ENCODE assay signal across 8 mouse cellular contexts in genomic region chr3:69316391-69317195, GRCm38 (mm10). TPM values are rescaled to one million over a fixed set of nuclear protein-coding genes. Genes with fewer than 3 reads are reported as not detected.
DNase-seq lines count a peak whose midpoint lies in the region; ATAC-seq and TF ChIP-seq lines count a peak whose summit lies in the region.

Gene Ppm1l (plus strand): TSS chr3:69316861.

- H3K9me3 ChIP-seq in hindbrain, embryonic 11.5 days (ENCODE audit: control insufficient read depth, low read length), result no peaks in the 10 kb centered on the region
- no peaks in the 10 kb centered on the region for H3K9me3 ChIP-seq in lung, embryonic 16.5 days (ENCODE audit: control insufficient read depth, low read length)

- no peaks in the 10 kb centered on the region for H3K27me3 ChIP-seq in hindbrain, embryonic 11.5 days (ENCODE audit: control insufficient read depth, insufficient read depth, low read length)
- peaks cover 8% of the 10 kb centered on the region; the same call in 1 of the 2 replicates for H3K27me3 ChIP-seq in lung, embryonic 16.5 days (ENCODE audit: control insufficient read depth, insufficient read depth, low read depth, low read length)
- peaks cover 6% of the 10 kb centered on the region; the same call in 1 of the 2 replicates for H3K27me3 ChIP-seq in thymus, adult 2 months (ENCODE audit: control insufficient read depth, insufficient read depth, low read length)

- H3K4me3 ChIP-seq in hindbrain, embryonic 11.5 days (ENCODE audit: low read depth, low read length), result peak within 1 kb of the TSS; percentile 79
- H3K4me3 ChIP-seq in lung, embryonic 16.5 days (ENCODE audit: low read length), result peak within 1 kb of the TSS; percentile 90
- H3K4me3 ChIP-seq in thymus, adult 2 months (ENCODE audit: control insufficient read depth, insufficient read depth, low read length), result peak within 1 kb of the TSS; percentile 93

- peak within 1 kb of the TSS; percentile 92 for H3K9ac ChIP-seq in hindbrain, embryonic 11.5 days (ENCODE audit: low read depth, low read length)
- peak within 1 kb of the TSS; percentile 88 for H3K9ac ChIP-seq in lung, embryonic 16.5 days (ENCODE audit: low read length)

- peaks cover 4% of the 10 kb centered on the region; the same call in 1 of the 2 replicates for H3K4me1 ChIP-seq in hindbrain, embryonic 11.5 days (replicated peaks; ENCODE audit: control insufficient read depth, insufficient read depth, low read length)
- peaks cover 13% of the 10 kb centered on the region for H3K4me1 ChIP-seq in lung, embryonic 16.5 days (replicated peaks; ENCODE audit: control insufficient read depth, insufficient read depth, low read length)
- H3K4me1 ChIP-seq in thymus, adult 2 months (replicated peaks; ENCODE audit: control insufficient read depth, insufficient read depth, low read length), result peaks cover 18% of the 10 kb centered on the region

- ATAC-seq in hindbrain, embryonic 11.5 days (ENCODE audit: low FRiP score), result peak; percentile 98
- ATAC-seq in lung, embryonic 16.5 days (ENCODE audit: low read depth), result peak; percentile 98

- no peak for TF ChIP-seq CTCF in thymus, adult 2 months (IDR thresholded peaks at IDR 0.05; ENCODE audit: borderline replicate concordance, control insufficient read depth, extremely low read depth, insufficient read depth, low read length, poor library complexity)

- H3K27ac ChIP-seq in hindbrain, embryonic 11.5 days (ENCODE audit: low read depth, low read length), result peak within 1 kb of the TSS; percentile 85
- peak within 1 kb of the TSS; percentile 83 for H3K27ac ChIP-seq in lung, embryonic 16.5 days (ENCODE audit: low read length)
- peak within 1 kb of the TSS; percentile 31; the same call in 1 of the 2 replicates for H3K27ac ChIP-seq in thymus, adult 2 months (ENCODE audit: control insufficient read depth, insufficient read depth, low read length)

- H3K4me2 ChIP-seq in hindbrain, embryonic 11.5 days (replicated peaks; ENCODE audit: low read depth, low read length), result peak within 1 kb of the TSS; percentile 94
- H3K4me2 ChIP-seq in lung, embryonic 16.5 days (ENCODE audit: low read depth, low read length), result peak within 1 kb of the TSS; percentile 95

- no peaks in the 10 kb centered on the region for H3K36me3 ChIP-seq in hindbrain, embryonic 11.5 days (ENCODE audit: control insufficient read depth, insufficient read depth, low read length)
- no peaks in the 10 kb centered on the region for H3K36me3 ChIP-seq in lung, embryonic 16.5 days (ENCODE audit: control insufficient read depth, insufficient read depth, low read length)
- no peaks in the 10 kb centered on the region for H3K36me3 ChIP-seq in thymus, adult 2 months (ENCODE audit: control insufficient read depth, insufficient read depth, low read length)

- TF ChIP-seq POLR2A in thymus, adult 2 months (IDR thresholded peaks at IDR 0.05; ENCODE audit: control insufficient read depth, extremely low read depth, insufficient read depth, low read length, poor library complexity), result peak; percentile 51; the same call in 1 of the 2 replicates

- under 1% methylated on average over 72 of the region's 80 CpGs for WGBS in hindbrain, embryonic 11.5 days
- WGBS in lung, embryonic 16.5 days, result under 1% methylated on average over 68 of the region's 80 CpGs
- 1% methylated on average over 71 of the region's 80 CpGs for WGBS in thymus, adult 2 months

- peak; percentile 98 for DNase-seq in NIH3T3 (ENCODE audit: low read depth)
- DNase-seq in cerebellum, adult 9-11 months, result peak; percentile 95
- DNase-seq in frontal cortex, adult 2 months (ENCODE audit: extremely low spot score in 1 of 2, low spot score in 1 of 2), result peak; percentile 80 to 92
- DNase-seq in hindbrain, embryonic 11.5 days (ENCODE audit: low spot score), result peak; percentile 95
- DNase-seq in layer of hippocampus, adult 9-11 months, result peak; percentile 94
- DNase-seq in ovary, adult 18-20 months (ENCODE audit: low spot score), result peak; percentile 90
- DNase-seq in thymus, adult 2 months, result peak; percentile 85

RNA-seq across cellular contexts. Expression of gene Ppm1l, which starts in this region (rescaled TPM):
- 29.5 and 32.2 TPM in 2 replicates for polyA plus RNA-seq in frontal cortex, adult 2 months (2012; rRNA removed)
- 17.1 and 17.2 TPM in 2 replicates for polyA plus RNA-seq in hindbrain, embryonic 11.5 days (2014; fragmentation: Nextera tagmentation; extraction: Ambion mirVana)
- 6.0 and 6.8 TPM in 2 replicates for polyA plus RNA-seq in lung, embryonic 16.5 days (2015; fragmentation: Nextera tagmentation; extraction: Ambion mirVana)
- polyA plus RNA-seq in thymus, adult 2 months (2012; rRNA removed), result 2.3 and 2.6 TPM in 2 replicates

Comparison
In these comparisons a context has a peak if more than half of its experiments do, and no peak if none do; other contexts are left out.
1. Peak in every context shown above with its lines: DNase-seq, ATAC-seq, H3K4me3 ChIP-seq and H3K27ac ChIP-seq.
2. H3K27ac ChIP-seq: peak in every context shown above with its lines; median percentile 85 in hindbrain, embryonic 11.5 days; 83 in lung, embryonic 16.5 days; 31 in thymus, adult 2 months.